Mouse (Mus musculus) megakaryocyte, embryonic 14.5 days (primary cell): Measurements from ENCODE around the gene Mtus2.

Source experiments
- FLI1 ChIP-seq: IDR thresholded peaks from 2 replicates; pipeline ENCODE4 v1.6.1; 2012; ENCODE audit warnings: low read length, inconsistent platforms, mixed read lengths
- GATA1 ChIP-seq: IDR thresholded peaks from 3 replicates; pipeline ENCODE4 v1.6.1; 2012; ENCODE audit warnings: mixed read lengths, low read length, inconsistent platforms, borderline replicate concordance

GRCm38 (mm10) chr5:148079732-148080131, 122.6 kb downstream of the Mtus2 start:
- TF ChIP-seq GATA1 = no peak
- no peak for TF ChIP-seq FLI1
